Mouse (Mus musculus) C3H10T1/2 (cell line): Measurements from ENCODE around the gene Olfr773. TPM values are rescaled to one million over a fixed set of nuclear protein-coding genes. Genes with fewer than 3 reads are reported as not detected.

Experiments
- polyA plus RNA-seq, 2 experiments: library from polyadenylated mRNA; unstranded; fragments of >200 nt; fragmentation: generic; extraction: Trizol; gene quantifications; one replicate each; pipeline ENCODE4 v1.2.1; 2012; ENCODE audit warnings: missing spikeins in 2 of 2

The Olfr773 gene
- polyA plus RNA-seq = not detected

DNA sequence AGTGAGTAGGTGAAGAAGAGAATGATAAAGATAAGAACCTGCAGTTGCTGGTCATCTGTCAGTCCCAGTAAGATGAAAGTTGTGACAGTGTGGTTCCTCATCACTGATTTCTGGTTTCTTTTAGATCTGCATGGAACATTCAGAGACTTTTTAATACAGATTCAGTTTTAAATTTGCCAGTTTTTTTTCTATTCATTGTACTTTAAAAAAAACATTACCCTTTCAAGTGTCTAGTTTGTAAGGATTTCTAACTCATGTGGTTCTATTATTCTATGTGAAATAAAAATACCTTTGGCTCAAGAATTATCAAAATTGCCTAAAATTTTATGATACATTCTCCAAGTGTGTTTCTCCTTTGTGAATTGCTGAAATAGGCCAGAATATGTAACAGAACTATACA, at the start of gene Olfr773:
Gene Olfr773 (minus strand): TSS at position 101 of the 400 bp plus-strand sequence.

GRCm38 (mm10) chr10:129235904-129236303, 48.7 kb upstream of the Olfr773 start, which contains the start of gene Olfr774:
Olfr774 (plus strand) TSS chr10:129236204.

DNA sequence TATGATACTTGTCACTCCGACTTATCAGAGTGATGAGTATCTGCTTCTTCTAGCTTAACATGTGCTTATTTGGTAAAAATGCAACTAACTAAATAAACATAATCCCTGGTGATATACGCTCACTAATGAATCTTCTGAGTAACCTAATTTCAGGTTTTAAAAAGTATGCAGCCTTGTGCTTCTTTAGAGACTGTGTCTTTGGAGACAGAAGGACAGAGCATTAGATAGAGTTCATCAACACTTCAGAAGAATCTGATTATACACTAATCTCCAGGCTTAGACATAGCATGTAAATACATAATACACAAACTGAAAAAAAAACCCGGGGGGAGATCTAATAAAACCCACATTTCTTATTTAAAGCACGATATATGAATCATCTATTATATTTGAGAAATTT, 9.4 kb downstream of the Olfr773 start, which contains the start of gene Olfr772:
Gene Olfr772 (minus strand): TSS at position 101 of the 400 bp plus-strand sequence.

DNA sequence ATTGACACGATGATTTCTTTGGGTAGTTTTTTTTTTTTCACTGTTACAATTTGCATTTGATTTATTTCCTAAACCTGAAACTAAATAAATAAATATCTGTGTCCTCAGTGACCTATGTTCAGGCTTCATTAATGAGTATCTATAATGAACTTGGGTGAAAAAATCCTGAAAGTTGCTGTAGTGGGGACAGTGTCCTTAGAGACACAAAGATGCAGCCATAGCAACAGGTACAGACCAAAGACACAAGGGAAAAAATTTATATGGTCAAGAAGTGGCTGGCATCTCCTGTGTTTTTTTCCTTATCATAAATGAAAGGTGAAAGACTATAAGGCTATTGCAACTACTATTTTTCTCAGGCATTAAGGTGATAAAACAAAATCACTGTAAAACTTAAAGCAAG, 22.6 kb downstream of the Olfr773 start, which contains the start of gene Olfr771:
Gene Olfr771 (minus strand): TSS at position 101 of the 400 bp plus-strand sequence.

GRCm38 (mm10) chr10:129138898-129139297, 48.3 kb downstream of the Olfr773 start, which contains the start of gene Olfr770:
Olfr770 (minus strand) TSS chr10:129138998.

Other genes with a start within 250 kb of the Olfr773 start
- under 1 TPM in 1 of 2 experiments, not detected in 1; 0.59 TPM for gene Mettl7b, start 226.4 kb downstream of the Olfr773 start, polyA plus RNA-seq
- not detected for gene Olfr9, start 198.0 kb downstream of the Olfr773 start, polyA plus RNA-seq
- not detected for gene Olfr763, start 176.6 kb downstream of the Olfr773 start, polyA plus RNA-seq
- not detected for gene Olfr764-ps1, start 147.5 kb downstream of the Olfr773 start, polyA plus RNA-seq
- gene Olfr765, start 137.4 kb downstream of the Olfr773 start, polyA plus RNA-seq = not detected
- not detected for gene Olfr766-ps1, start 118.4 kb downstream of the Olfr773 start, polyA plus RNA-seq
- not detected for gene Olfr767, start 104.5 kb downstream of the Olfr773 start, polyA plus RNA-seq
- not detected for gene Olfr768, start 88.0 kb downstream of the Olfr773 start, polyA plus RNA-seq
- not detected for gene Olfr769, start 69.6 kb downstream of the Olfr773 start, polyA plus RNA-seq
- not detected for gene Olfr770, start 48.4 kb downstream of the Olfr773 start, polyA plus RNA-seq
- not detected for gene Olfr771, start 22.7 kb downstream of the Olfr773 start, polyA plus RNA-seq
- not detected for gene Olfr772, start 9.5 kb downstream of the Olfr773 start, polyA plus RNA-seq
- gene Olfr774, start 48.8 kb upstream of the Olfr773 start, polyA plus RNA-seq = not detected
- gene Olfr775, start 61.0 kb upstream of the Olfr773 start, polyA plus RNA-seq = not detected
- not detected for gene Olfr776, start 71.7 kb upstream of the Olfr773 start, polyA plus RNA-seq
- not detected for gene Olfr777, start 84.1 kb upstream of the Olfr773 start, polyA plus RNA-seq
- not detected for gene Olfr780, start 130.7 kb upstream of the Olfr773 start, polyA plus RNA-seq
- gene Olfr781, start 141.4 kb upstream of the Olfr773 start, polyA plus RNA-seq = not detected
- not detected for gene Olfr782, start 161.4 kb upstream of the Olfr773 start, polyA plus RNA-seq
- under 1 TPM in 1 of 2 experiments, not detected in 1; 0.02 TPM for gene Olfr784, start 196.7 kb upstream of the Olfr773 start, polyA plus RNA-seq
- not detected for gene Olfr785, start 218.0 kb upstream of the Olfr773 start, polyA plus RNA-seq
- not detected for gene Olfr786, start 239.9 kb upstream of the Olfr773 start, polyA plus RNA-seq